Mouse (Mus musculus): ENCODE data around the gene Plekha5.

The Plekha5 gene

GRCm38 (mm10) chr6:140613822-140614221 is 190.0 kb downstream of the Plekha5 start:
- no peak for DNase-seq (ENCODE audit: low spot score)

- DNase-seq (ENCODE audit: low spot score), result peak; percentile 65
Observed at GRCm38 (mm10) chr6:140614711-140615110, 190.9 kb downstream of the Plekha5 start.

- peak; percentile 22 for DNase-seq (ENCODE audit: low spot score)
Observed at GRCm38 (mm10) chr6:140620531-140621349, 196.9 kb downstream of the Plekha5 start.

GRCm38 (mm10) chr6:140621622-140622021 is 197.8 kb downstream of the Plekha5 start:
- DNase-seq (ENCODE audit: low spot score), result no peak

- DNase-seq (ENCODE audit: low spot score), result peak; percentile 17
Observed at GRCm38 (mm10) chr6:140622391-140623225, 198.8 kb downstream of the Plekha5 start, which contains the start of gene Aebp2. Gene Aebp2 (plus strand): TSS chr6:140622663.

- DNase-seq (ENCODE audit: low spot score), result peak; percentile 95
Observed at GRCm38 (mm10) chr6:140623226-140624095, 199.6 kb downstream of the Plekha5 start.

GRCm38 (mm10) chr6:140624096-140625051 is 200.5 kb downstream of the Plekha5 start:
- peak; percentile 34 for DNase-seq (ENCODE audit: low spot score)

GRCm38 (mm10) chr6:140629176-140629859 is 205.5 kb downstream of the Plekha5 start:
- DNase-seq (ENCODE audit: low spot score), result no peak

- no peak for DNase-seq (ENCODE audit: low spot score)
Observed at GRCm38 (mm10) chr6:140630306-140630705, 206.5 kb downstream of the Plekha5 start.

GRCm38 (mm10) chr6:140633616-140634015 is 209.8 kb downstream of the Plekha5 start:
- no peak for DNase-seq (ENCODE audit: low spot score)

- no peak for DNase-seq (ENCODE audit: low spot score)
Observed at GRCm38 (mm10) chr6:140636290-140636689, 212.4 kb downstream of the Plekha5 start.

- DNase-seq (ENCODE audit: low spot score), result no peak
Observed at GRCm38 (mm10) chr6:140642010-140642409, 218.2 kb downstream of the Plekha5 start.

GRCm38 (mm10) chr6:140642655-140643054 is 218.8 kb downstream of the Plekha5 start:
- no peak for DNase-seq (ENCODE audit: low spot score)

- DNase-seq (ENCODE audit: low spot score), result peak; percentile 24
Observed at GRCm38 (mm10) chr6:140645931-140646330, 222.1 kb downstream of the Plekha5 start.

Measured in T-cell, adult 2 months (primary cell).